Mouse (Mus musculus) forebrain, embryonic 16.5 days (tissue): ENCODE measurements around the gene Obp2b. TPM values are rescaled to one million over a fixed set of nuclear protein-coding genes. Genes with fewer than 3 reads are reported as not detected.
"Not testable (repeated sequence)": the region's sequence is repeated elsewhere in the genome, so short reads cannot be mapped to it uniquely, and the experiment has no call there.

ENCODE experiments used
- ATAC-seq: fragments of 200-750 bp; cut with Nextera tagmentation; 2 replicates; pipeline ENCODE4 v1.8.0; 2017; ENCODE audit warnings: mild to moderate bottlenecking, moderate library complexity
- H3K27ac ChIP-seq: fragments of 300-500 bp; sonication (generic); 2 replicates; pipeline ENCODE4 v1.5.1; 2014; ENCODE audit warnings: low read length, control low read depth
- H3K27me3 ChIP-seq: fragments of 300-500 bp; sonication (generic); replicated peaks from 2 replicates; pipeline ENCODE4 v1.6.1; 2014; ENCODE audit warnings: low read length; ENCODE audit not compliant: control insufficient read depth, insufficient read depth
- H3K36me3 ChIP-seq: fragments of 300-500 bp; sonication (generic); 2 replicates; pipeline ENCODE4 v1.6.1; 2014; ENCODE audit not compliant: control insufficient read depth, insufficient read depth
- H3K4me1 ChIP-seq: fragments of 300-500 bp; sonication (generic); replicated peaks from 2 replicates; pipeline ENCODE4 v1.6.1; 2014; ENCODE audit warnings: low read length; ENCODE audit not compliant: control insufficient read depth, insufficient read depth
- H3K4me2 ChIP-seq: fragments of 300-500 bp; sonication (generic); 2 replicates; pipeline ENCODE4 v1.6.1; 2014; ENCODE audit warnings: mild to moderate bottlenecking, low read length, control low read depth
- H3K4me3 ChIP-seq: fragments of 300-500 bp; sonication (generic); replicated peaks from 2 replicates; pipeline ENCODE4 v1.5.1; 2014; ENCODE audit warnings: mild to moderate bottlenecking, low read length, control low read depth
- H3K9ac ChIP-seq: fragments of 300-500 bp; sonication (generic); replicated peaks from 2 replicates; pipeline ENCODE4 v1.6.1; 2014; ENCODE audit warnings: low read depth, low read length, control low read depth
- H3K9me3 ChIP-seq: fragments of 300-500 bp; sonication (generic); 2 replicates; pipeline ENCODE4 v1.6.1; 2016; ENCODE audit warnings: low read length; ENCODE audit not compliant: control insufficient read depth
- WGBS: fragments of 180-500 bp; shearing (Covaris S2); extraction: QIAGEN DNeasy Blood & Tissue Kit; methylation state at CpG from one replicate; pipeline ENCODE4 v1.1.7; 2014; 5-methylcytosine and 5-hydroxymethylcytosine counted together
- polyA plus RNA-seq: library from polyadenylated mRNA; unstranded; fragments of >200 nt; fragmentation: Nextera tagmentation; extraction: Ambion mirVana; gene quantifications from 2 replicates; pipeline ENCODE4 v1.2.1, GENCODE M21; 2015

The Obp2b gene
- polyA plus RNA-seq, 1 experiment from 2014 or later = not detected

DNA sequence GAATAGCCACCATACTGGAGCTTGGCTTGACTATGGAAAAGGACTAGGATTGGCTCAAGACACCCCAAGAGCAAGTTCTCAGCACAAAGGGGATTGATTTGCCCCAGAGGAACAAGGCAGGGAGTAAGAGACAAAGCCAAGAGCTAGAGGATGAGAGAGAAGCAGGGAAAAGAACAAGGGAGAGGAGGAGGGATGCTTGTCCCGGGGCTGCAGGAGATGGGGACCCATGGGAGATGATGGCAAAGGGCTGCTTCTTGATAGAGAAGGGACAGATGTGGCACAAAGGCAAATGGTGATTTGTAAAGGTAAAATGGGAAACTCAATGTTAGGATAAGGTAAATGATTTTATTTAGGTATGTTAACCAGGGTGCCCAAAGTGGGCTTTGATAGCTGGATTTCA is 27.8 kb upstream of the Obp2b start:
- H3K27me3 ChIP-seq, H3K27ac ChIP-seq, ATAC-seq, H3K4me3 ChIP-seq, H3K36me3 ChIP-seq, H3K9me3 ChIP-seq, H3K4me2 ChIP-seq, H3K9ac ChIP-seq: not testable (repeated sequence)
- WGBS = 88% methylated on average over 1 of the region's 1 CpGs
- peaks cover 19% of the 10 kb centered on the region for H3K4me1 ChIP-seq

DNA sequence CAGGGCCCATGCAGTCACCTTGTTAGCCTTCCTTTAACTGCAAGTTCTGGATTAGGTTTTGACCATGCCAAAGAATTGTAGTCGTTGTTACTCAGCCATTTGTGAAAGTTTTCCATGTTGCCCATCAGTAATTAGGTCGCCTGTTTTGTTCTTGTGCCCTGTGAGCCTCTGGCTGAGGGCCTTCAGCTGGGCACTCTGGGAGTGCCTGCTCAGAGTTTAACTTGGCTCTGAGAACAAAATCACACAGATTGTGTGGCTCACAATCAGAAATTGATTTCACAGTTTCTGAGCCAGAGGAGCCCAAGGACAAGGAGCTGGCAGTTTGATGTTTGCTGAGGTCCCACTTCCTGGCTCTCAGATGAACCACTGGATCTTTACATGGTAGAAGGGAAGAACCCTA is 27.0 kb upstream of the Obp2b start:
- not testable (repeated sequence) for H3K36me3 ChIP-seq, H3K27me3 ChIP-seq, H3K4me2 ChIP-seq, H3K27ac ChIP-seq, H3K9ac ChIP-seq, H3K9me3 ChIP-seq, ATAC-seq, H3K4me3 ChIP-seq
- peaks cover 19% of the 10 kb centered on the region for H3K4me1 ChIP-seq
- 56% methylated on average over 2 of the region's 2 CpGs for WGBS

DNA sequence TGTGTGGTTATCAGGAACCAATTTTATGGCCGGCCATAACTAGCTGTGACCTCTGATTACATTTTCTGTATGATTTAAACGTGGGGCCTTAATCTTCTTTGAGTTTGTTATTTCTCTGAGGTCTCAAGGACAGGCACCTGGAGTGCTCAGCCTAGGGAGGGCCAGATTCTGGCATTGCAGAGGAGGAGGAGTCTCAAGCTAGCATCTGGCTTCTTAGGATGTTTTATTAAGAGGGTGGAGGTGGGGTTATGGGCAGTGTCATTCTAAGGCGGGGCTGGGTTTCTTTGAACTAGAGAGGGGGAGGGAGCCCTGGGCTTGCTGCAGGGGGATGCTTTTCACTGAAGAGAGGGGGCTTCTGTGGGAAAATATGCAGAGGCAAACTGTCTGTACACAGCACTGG is 25.2 kb upstream of the Obp2b start:
- H3K4me2 ChIP-seq, ATAC-seq, H3K9ac ChIP-seq, H3K27me3 ChIP-seq, H3K36me3 ChIP-seq, H3K27ac ChIP-seq, H3K4me3 ChIP-seq, H3K9me3 ChIP-seq: not testable (repeated sequence)
- H3K4me1 ChIP-seq = peaks cover 19% of the 10 kb centered on the region
- WGBS = 31% methylated on average over 3 of the region's 3 CpGs

DNA sequence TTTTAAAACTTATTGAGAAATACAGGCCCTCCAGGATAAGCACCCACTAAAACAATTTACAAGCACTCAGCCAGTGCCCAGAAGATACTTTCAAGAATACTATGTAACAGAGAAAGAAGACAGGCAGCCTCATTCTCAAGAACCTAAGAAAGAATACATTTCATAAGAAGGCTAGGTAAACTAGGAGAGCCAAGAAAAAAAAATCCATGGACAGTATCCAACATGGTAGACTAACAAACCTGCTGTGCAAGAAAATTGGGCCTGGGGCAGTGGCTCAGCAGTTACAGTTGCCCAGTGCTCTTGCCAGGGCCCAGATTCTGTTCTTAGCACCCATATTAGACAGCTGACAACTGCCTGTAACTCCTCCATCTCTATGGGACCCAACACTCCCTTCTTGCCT is 19.6 kb upstream of the Obp2b start:
- Histone ChIP-seq H3K9me3 (no peaks in the 10 kb centered on the region), H3K9ac (no peak overlapping the region), H3K27ac (no peak overlapping the region), H3K4me3 (no peak overlapping the region), H3K4me2 (no peak overlapping the region), H3K27me3 (no peaks in the 10 kb centered on the region), H3K36me3 (no peaks in the 10 kb centered on the region), H3K4me1 (no peaks in the 10 kb centered on the region)
- no peak for ATAC-seq

DNA sequence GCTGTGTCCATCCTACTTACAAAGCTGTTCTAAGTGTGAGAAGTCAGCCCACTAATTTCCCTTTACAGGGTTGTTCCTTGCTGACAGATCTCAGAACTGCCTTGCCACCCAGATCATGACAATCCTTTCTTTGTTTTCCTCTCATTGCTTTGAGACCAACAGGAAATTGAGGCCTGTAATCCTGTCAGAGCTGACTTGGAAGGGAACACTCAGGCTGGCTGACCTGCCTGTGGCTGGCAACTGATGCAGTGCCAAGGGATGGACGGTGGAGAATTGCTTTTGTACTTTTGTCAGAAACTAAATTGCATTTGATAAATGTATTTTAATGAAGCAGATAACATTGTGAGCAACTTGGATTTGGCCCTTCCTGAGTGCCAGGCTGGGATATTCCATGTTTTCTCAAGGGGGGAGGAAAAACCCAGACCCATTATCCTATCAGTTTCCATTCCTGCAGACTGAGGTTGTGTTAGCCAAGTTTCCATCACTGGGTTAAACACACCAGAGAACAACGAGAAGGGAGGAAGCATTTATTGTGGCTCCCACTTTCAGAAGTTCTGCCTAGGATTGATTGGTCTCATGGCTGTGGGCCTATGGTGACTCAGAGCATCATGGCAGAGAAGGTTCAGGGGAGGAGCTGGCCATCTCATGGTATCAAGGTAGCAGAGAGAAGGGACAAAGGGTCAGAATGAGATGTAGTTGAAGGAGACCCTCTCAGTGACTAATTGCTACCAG is 3.4 kb upstream of the Obp2b start:
- WGBS = 60% methylated on average over 2 of the region's 2 CpGs
- Histone ChIP-seq H3K4me3 (no peak overlapping the region), H3K9ac (no peak overlapping the region), H3K36me3 (no peaks in the 10 kb centered on the region), H3K4me1 (no peaks in the 10 kb centered on the region), H3K4me2 (no peak overlapping the region), H3K9me3 (no peaks in the 10 kb centered on the region), H3K27ac (no peak overlapping the region), H3K27me3 (no peaks in the 10 kb centered on the region)
- ATAC-seq = no peak

DNA sequence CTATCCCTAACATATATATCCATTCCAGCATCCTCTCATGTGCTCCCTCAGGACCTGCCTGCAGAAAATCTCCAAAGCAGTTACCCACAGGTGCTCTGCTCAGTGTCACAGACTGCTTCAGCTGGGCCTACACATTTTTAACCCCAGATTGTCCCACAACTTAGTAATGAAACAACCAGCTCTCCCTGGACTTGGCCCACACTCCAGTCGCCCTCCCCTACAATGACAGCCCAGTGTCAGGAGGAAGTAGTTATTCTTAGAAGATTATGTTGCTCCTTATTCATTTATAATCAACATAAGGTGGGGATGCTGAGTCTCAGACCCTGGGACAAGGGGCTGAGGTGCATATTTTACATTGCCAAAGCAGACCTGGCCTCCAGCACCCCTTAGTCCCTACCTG is 4.9 kb downstream of the Obp2b start:
- no peak for ATAC-seq
- Histone ChIP-seq H3K36me3 (no peaks in the 10 kb centered on the region), H3K9ac (no peak overlapping the region), H3K27ac (no peak overlapping the region), H3K4me3 (no peak overlapping the region), H3K4me1 (no peaks in the 10 kb centered on the region), H3K9me3 (no peaks in the 10 kb centered on the region), H3K27me3 (no peaks in the 10 kb centered on the region), H3K4me2 (no peak overlapping the region)
- 74% methylated on average over 1 of the region's 1 CpGs for WGBS

DNA sequence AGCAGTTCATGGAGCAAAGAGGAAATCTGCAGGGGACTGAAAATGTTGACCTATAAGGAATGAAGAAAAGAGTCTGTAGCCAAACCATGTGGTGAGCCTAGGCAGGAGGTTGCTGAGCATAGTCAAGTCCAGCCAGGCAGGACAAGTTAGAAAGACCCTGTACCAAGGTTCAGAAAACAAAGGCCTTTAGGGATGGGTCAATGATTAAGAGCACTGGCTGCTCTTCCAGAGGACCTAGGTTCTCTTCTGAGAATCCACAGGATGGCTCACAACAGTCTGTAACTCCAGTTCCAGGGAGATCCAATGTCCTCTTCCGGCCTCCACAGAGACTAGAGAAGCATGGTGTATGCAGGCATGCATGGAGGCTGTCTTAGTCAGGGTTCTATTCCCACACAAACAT is 17.4 kb downstream of the Obp2b start:
- H3K9ac ChIP-seq = no peak overlapping the region
- no peak overlapping the region for H3K4me3 ChIP-seq
- ATAC-seq = no peak
- 86% methylated on average over 1 of the region's 1 CpGs for WGBS
- H3K9me3 ChIP-seq = no peaks in the 10 kb centered on the region
- no peaks in the 10 kb centered on the region for H3K27me3 ChIP-seq
- no peaks in the 10 kb centered on the region for H3K4me1 ChIP-seq
- no peak overlapping the region for H3K27ac ChIP-seq
- no peaks in the 10 kb centered on the region for H3K36me3 ChIP-seq
- H3K4me2 ChIP-seq = no peak overlapping the region

DNA sequence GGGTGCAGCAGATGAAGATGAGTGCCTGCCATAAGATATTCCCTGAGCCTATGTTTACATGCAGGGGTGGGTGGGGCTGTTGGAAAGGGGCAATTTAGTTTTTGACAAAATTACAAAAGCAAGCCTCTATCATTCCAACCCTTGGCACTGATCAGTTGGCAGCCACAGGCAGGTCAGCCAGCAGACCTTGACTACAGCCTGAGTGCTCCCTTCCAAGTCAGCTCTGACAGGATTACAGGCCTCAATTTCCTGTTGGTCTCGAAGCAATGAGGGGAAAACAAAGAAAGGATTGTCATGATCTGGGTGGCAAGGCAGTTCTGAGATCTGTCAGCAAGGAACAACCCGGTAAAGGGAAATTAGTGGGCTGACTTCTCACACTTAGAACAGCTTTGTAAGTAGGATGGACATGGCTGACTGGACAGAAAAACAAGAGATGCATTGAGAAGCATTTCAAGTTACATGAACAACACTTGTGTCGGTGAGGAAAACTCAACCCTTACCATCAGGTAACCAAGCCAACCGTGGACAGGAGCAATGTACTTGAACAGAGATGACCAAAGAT is 21.3 kb downstream of the Obp2b start:
- no peaks in the 10 kb centered on the region for H3K9me3 ChIP-seq
- H3K36me3 ChIP-seq = no peaks in the 10 kb centered on the region
- H3K4me1 ChIP-seq = no peaks in the 10 kb centered on the region
- no peaks in the 10 kb centered on the region for H3K27me3 ChIP-seq
- 56% methylated on average over 4 of the region's 4 CpGs for WGBS
- no peak overlapping the region for H3K27ac ChIP-seq
- H3K9ac ChIP-seq = no peak overlapping the region
- H3K4me3 ChIP-seq = no peak overlapping the region
- no peak overlapping the region for H3K4me2 ChIP-seq
- ATAC-seq = no peak

DNA sequence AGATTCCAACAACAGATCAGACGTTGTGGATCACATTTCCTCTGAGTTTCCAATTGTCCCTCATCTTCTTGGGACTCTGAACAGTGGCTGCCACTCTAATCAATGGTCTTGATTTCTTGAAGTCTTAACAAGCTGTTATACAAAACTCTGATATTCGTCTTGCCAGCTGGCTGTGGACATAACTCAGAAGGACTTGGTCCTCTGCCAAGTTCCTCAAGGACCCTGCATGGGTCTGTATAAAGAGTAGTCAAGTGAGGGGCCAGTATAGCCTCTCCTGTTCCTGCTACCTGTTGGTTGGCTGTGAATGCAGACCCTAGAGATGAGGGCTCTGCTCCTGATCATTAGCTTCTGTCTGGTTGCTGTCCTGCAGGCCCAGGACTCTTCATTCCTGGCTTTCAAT is 28.5 kb downstream of the Obp2b start, which contains the start of gene Lcn3:
TSS of gene Lcn3 (plus strand) at position 301 of the 400 bp plus-strand sequence.
- ATAC-seq = no peak
- no peaks in the 10 kb centered on the region for H3K36me3 ChIP-seq
- WGBS = 26% methylated on average over 2 of the region's 2 CpGs

DNA sequence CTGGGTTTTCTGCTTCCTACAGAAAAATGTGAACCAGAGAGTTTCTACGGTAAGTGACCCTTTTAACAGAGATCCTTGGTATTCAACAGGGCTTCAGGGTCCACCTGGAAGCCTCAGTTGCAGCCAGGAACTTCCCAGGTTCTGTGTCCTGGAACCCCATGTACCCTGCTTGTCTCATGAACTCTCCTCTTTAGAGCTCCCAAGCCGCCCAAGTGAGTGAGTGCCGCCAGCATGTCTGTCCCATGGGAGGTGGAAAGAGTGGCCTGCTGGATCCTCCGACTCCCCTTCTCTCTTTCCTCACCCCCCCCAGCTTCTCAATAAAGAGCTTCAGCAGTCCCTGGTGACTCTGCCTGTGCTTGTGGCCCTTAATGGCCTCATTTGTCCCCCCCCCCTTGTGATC is 31.0 kb downstream of the Obp2b start:
- no peaks in the 10 kb centered on the region for H3K4me1 ChIP-seq
- 83% methylated on average over 4 of the region's 4 CpGs for WGBS
- ATAC-seq = no peak
- H3K9ac ChIP-seq = no peak overlapping the region
- no peak overlapping the region for H3K4me3 ChIP-seq
- H3K36me3 ChIP-seq = no peaks in the 10 kb centered on the region
- no peaks in the 10 kb centered on the region for H3K27me3 ChIP-seq
- H3K27ac ChIP-seq = no peak overlapping the region
- H3K4me2 ChIP-seq = no peak overlapping the region
- no peaks in the 10 kb centered on the region for H3K9me3 ChIP-seq

More for the DNA sequence above, 28.5 kb downstream of the Obp2b start, which contains the start of gene Lcn3:
- no peak within 1 kb of the TSS for H3K27ac ChIP-seq
- no peak within 1 kb of the TSS for H3K9ac ChIP-seq
- no peaks in the 10 kb centered on the region for H3K27me3 ChIP-seq
- H3K4me2 ChIP-seq = no peak within 1 kb of the TSS
- H3K4me1 ChIP-seq = no peaks in the 10 kb centered on the region
- H3K9me3 ChIP-seq = no peaks in the 10 kb centered on the region
- no peak within 1 kb of the TSS for H3K4me3 ChIP-seq
